Mouse (Mus musculus) cerebellum, postnatal 14 days (tissue): Measurements from ENCODE around the gene Keap1.
"Not testable (repeated sequence)": the region's sequence is repeated elsewhere in the genome, so short reads cannot be mapped to it uniquely, and the experiment has no call there.

Experiments used
- DNase-seq, 2 experiments: peaks; one replicate each; pipeline ENCODE4 v3.0.0; 2021; ENCODE audit warnings: mixed read lengths in 2 of 2

Keap1 gene

GRCm38 (mm10) chr9:21227342-21227741 lies 11.8 kb downstream of the Keap1 start:
- DNase-seq, result no peak

GRCm38 (mm10) chr9:21225415-21225758 lies 13.8 kb downstream of the Keap1 start:
- no peak for DNase-seq

- DNase-seq, result peak in 1 of 2 experiments; percentile 42
These were observed 14.4 kb downstream of the Keap1 start for GRCm38 (mm10) chr9:21224576-21225414.

- DNase-seq, result no peak
These were observed 15.3 kb downstream of the Keap1 start for GRCm38 (mm10) chr9:21223906-21224305.

GRCm38 (mm10) chr9:21223490-21223889 lies 15.7 kb downstream of the Keap1 start:
- not testable (repeated sequence) for DNase-seq

GRCm38 (mm10) chr9:21221383-21221929 lies 17.7 kb downstream of the Keap1 start:
- peak; percentile 45 to 52 for DNase-seq

- peak; percentile 99 for DNase-seq
These were observed 18.4 kb downstream of the Keap1 start for GRCm38 (mm10) chr9:21220490-21221382.

- DNase-seq, result peak in 1 of 2 experiments; percentile 77
These were observed 19.3 kb downstream of the Keap1 start for GRCm38 (mm10) chr9:21219820-21220219.

GRCm38 (mm10) chr9:21216050-21216841 lies 22.9 kb downstream of the Keap1 start:
- DNase-seq, result peak; percentile 64 to 76

- peak; percentile 63 to 71 for DNase-seq
These were observed 25.5 kb downstream of the Keap1 start for GRCm38 (mm10) chr9:21213617-21214190.

GRCm38 (mm10) chr9:21211624-21212023 lies 27.5 kb downstream of the Keap1 start:
- DNase-seq, result no peak

GRCm38 (mm10) chr9:21210821-21211220 lies 28.3 kb downstream of the Keap1 start:
- no peak for DNase-seq

- no peak for DNase-seq
These were observed 30.5 kb downstream of the Keap1 start for GRCm38 (mm10) chr9:21208626-21209025.

- no peak for DNase-seq
These were observed 32.3 kb downstream of the Keap1 start for GRCm38 (mm10) chr9:21206848-21207247.

GRCm38 (mm10) chr9:21204528-21205272 lies 34.5 kb downstream of the Keap1 start:
- peak in 1 of 2 experiments; percentile 69 for DNase-seq

GRCm38 (mm10) chr9:21204156-21204527 lies 35.0 kb downstream of the Keap1 start:
- DNase-seq, result no peak

- DNase-seq, result no peak
These were observed 40.2 kb downstream of the Keap1 start for GRCm38 (mm10) chr9:21198960-21199359.

GRCm38 (mm10) chr9:21197981-21198380 lies 41.2 kb downstream of the Keap1 start:
- DNase-seq, result peak; percentile 65 to 75

GRCm38 (mm10) chr9:21196521-21197433 lies 42.4 kb downstream of the Keap1 start:
- peak; percentile 75 to 82 for DNase-seq
